Mouse (Mus musculus) small intestine, adult 2 months (tissue): Measurements from ENCODE around the gene Prkcb.

ENCODE experiments used
- CTCF ChIP-seq: fragments of 200-500 bp; IDR thresholded peaks from 2 replicates; pipeline ENCODE4 v1.5.1; 2012; ENCODE audit warnings: low read depth, mild to moderate bottlenecking, control low read depth, inconsistent platforms, low read length, moderate library complexity, mixed read lengths; ENCODE audit not compliant: insufficient replicate concordance, insufficient read length; ENCODE audit errors: extremely low read depth
- POLR2A ChIP-seq: fragments of 200-500 bp; IDR thresholded peaks from 2 replicates; pipeline ENCODE4 v1.6.1; 2012; ENCODE audit warnings: low read depth, mild to moderate bottlenecking, control low read depth, inconsistent platforms, low read length, moderate library complexity

- TF ChIP-seq CTCF (no peak), POLR2A (no peak)
Observed at GRCm38 (mm10) chr7:122631151-122631550, 342.6 kb downstream of the Prkcb start.
